Mouse (Mus musculus) stomach, postnatal 0 days (tissue): ENCODE data around the gene Zcchc9.

Experiments used
- CTCF ChIP-seq: IDR thresholded peaks from 2 replicates; pipeline ENCODE4 v1.5.1; 2016; ENCODE audit warnings: antibody characterized with exemption, low read depth, mild to moderate bottlenecking, moderate library complexity
- EP300 ChIP-seq: optimal IDR thresholded peaks from 2 replicates; pipeline ENCODE3; 2016; ENCODE audit warnings: antibody characterized with exemption

DNA sequence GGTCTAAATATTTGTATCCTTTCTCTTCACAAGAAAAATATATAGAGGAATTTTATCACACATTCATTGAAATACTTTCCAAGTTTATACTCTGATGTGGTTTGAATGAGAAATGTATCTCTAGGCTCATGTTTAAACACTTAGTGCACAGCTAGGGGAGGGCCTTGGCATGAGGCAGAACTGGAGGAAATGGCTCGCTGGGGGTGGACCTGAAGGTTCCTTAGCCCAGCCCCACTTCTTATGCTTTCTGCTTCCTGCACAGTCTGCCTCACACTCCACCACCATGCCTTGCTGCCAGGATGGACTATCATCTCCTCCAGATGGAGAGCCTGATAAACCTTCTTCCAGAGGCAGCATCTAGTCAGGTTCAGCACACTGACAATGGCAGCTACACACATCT, 15.5 kb downstream of the Zcchc9 start:
- TF ChIP-seq EP300, result no peak
- no peak for TF ChIP-seq CTCF
